Comparison of ENCODE assay signal across 8 mouse cellular contexts in genomic region chr13:51568501-51568901, GRCm38 (mm10). TPM values are rescaled to one million over a fixed set of nuclear protein-coding genes. Genes with fewer than 3 reads are reported as not detected.
DNase-seq lines count a peak whose midpoint lies in the region; ATAC-seq and TF ChIP-seq lines count a peak whose summit lies in the region.

No protein-coding gene starts in this region.

- H3K9me3 ChIP-seq in intestine, embryonic 15.5 days, result no peaks in the 10 kb centered on the region
- no peaks in the 10 kb centered on the region for H3K9me3 ChIP-seq in neural tube, embryonic 12.5 days

- no peak overlapping the region for H3K27ac ChIP-seq in cerebellum, adult 2 months (ENCODE audit: insufficient read depth, low read length)
- H3K27ac ChIP-seq in intestine, embryonic 15.5 days, result no peak overlapping the region
- 0 out of 2 replicates have a peak overlapping the region, but pooled peaks have one; percentile 46 for H3K27ac ChIP-seq in neural tube, embryonic 12.5 days

- no peak overlapping the region for H3K9ac ChIP-seq in intestine, embryonic 15.5 days
- peak overlapping the region; percentile 55 for H3K9ac ChIP-seq in neural tube, embryonic 12.5 days

- H3K36me3 ChIP-seq in intestine, embryonic 15.5 days, result no peaks in the 10 kb centered on the region
- H3K36me3 ChIP-seq in neural tube, embryonic 12.5 days, result no peaks in the 10 kb centered on the region

- no peak for TF ChIP-seq CTCF in cerebellum, adult 2 months (IDR thresholded peaks at IDR 0.05; ENCODE audit: borderline replicate concordance, insufficient read depth, low read depth, low read length)

- H3K27me3 ChIP-seq in cerebellum, adult 2 months (ENCODE audit: control insufficient read depth, insufficient read depth, low read length), result no peaks in the 10 kb centered on the region; the same call in 1 of the 2 replicates
- peaks cover 65% of the 10 kb centered on the region for H3K27me3 ChIP-seq in intestine, embryonic 15.5 days (replicated peaks)
- H3K27me3 ChIP-seq in neural tube, embryonic 12.5 days (replicated peaks), result peaks cover 41% of the 10 kb centered on the region

- no peaks in the 10 kb centered on the region; the same call in 1 of the 2 replicates for H3K4me1 ChIP-seq in cerebellum, adult 2 months (ENCODE audit: control insufficient read depth, insufficient read depth, low read length)
- peaks cover 26% of the 10 kb centered on the region for H3K4me1 ChIP-seq in intestine, embryonic 15.5 days (replicated peaks)
- peaks cover 35% of the 10 kb centered on the region for H3K4me1 ChIP-seq in neural tube, embryonic 12.5 days

- DNase-seq in cerebellum, adult 2 months, result peak in 1 of 2 experiments; percentile 36
- DNase-seq in cerebellum, adult 11-12 months, result no peak
- peak; percentile 32 to 65 for DNase-seq in right cerebral cortex, adult 2 months (ENCODE audit: low spot score in 2 of 2)
- DNase-seq in right cerebral cortex, postnatal 25 days, result no peak
- DNase-seq in adrenal gland, adult 2 months, result no peak

- no peak for TF ChIP-seq POLR2A in cerebellum, adult 2 months (IDR thresholded peaks at IDR 0.05; ENCODE audit: borderline replicate concordance, insufficient read depth, low read length)

- peak overlapping the region; percentile 61 for H3K4me3 ChIP-seq in cerebellum, adult 2 months (replicated peaks; ENCODE audit: insufficient read depth, low read depth, low read length)
- H3K4me3 ChIP-seq in intestine, embryonic 15.5 days (replicated peaks), result peak overlapping the region; percentile 23
- peak overlapping the region; percentile 33 for H3K4me3 ChIP-seq in neural tube, embryonic 12.5 days

- WGBS in cerebellum, adult 2 months, result 14% methylated on average over 13 of the region's 13 CpGs
- 6% methylated on average over 13 of the region's 13 CpGs for WGBS in intestine, embryonic 15.5 days
- WGBS in neural tube, embryonic 12.5 days, result 0% methylated on average over 13 of the region's 13 CpGs

- no peak for ATAC-seq in intestine, embryonic 15.5 days
- ATAC-seq in neural tube, embryonic 12.5 days (ENCODE audit: low FRiP score, low read depth), result 0 out of 2 replicates have a peak, but pooled peaks have one; percentile 2
- ATAC-seq in megakaryocyte-erythroid progenitor cell, adult 5-6 weeks (replicated peaks; ENCODE audit: low FRiP score, low TSS enrichment, poor library complexity, severe bottlenecking), result no peak

- peak overlapping the region; percentile 93 for H3K4me2 ChIP-seq in intestine, embryonic 15.5 days (replicated peaks)
- peak overlapping the region; percentile 95 for H3K4me2 ChIP-seq in neural tube, embryonic 12.5 days (replicated peaks)

RNA-seq across cellular contexts. Expression of gene Shc3, which starts 0.7 kb away (rescaled TPM):
- polyA plus RNA-seq in cerebellum, adult 2 months (2012; rRNA removed), result 20.8 and 22.7 TPM in 2 replicates
- 0.28 and 0.34 TPM in 2 replicates for polyA plus RNA-seq in intestine, embryonic 15.5 days (2015; fragmentation: Nextera tagmentation; extraction: Ambion mirVana)
- 4.5 and 5.4 TPM in 2 replicates for polyA plus RNA-seq in neural tube, embryonic 12.5 days (2016; fragmentation: Nextera tagmentation; extraction: Ambion mirVana)
- total RNA-seq in adrenal gland, adult 2 months (2021), result 1 to 10 TPM in 1 of 2 experiments, under 1 TPM in 1; 0.98 to 1.5 TPM
- 1.4 TPM in 2 replicates for polyA plus RNA-seq in adrenal gland, adult 2 months (2012; rRNA removed)
- total RNA-seq in megakaryocyte-erythroid progenitor cell, adult 5-6 weeks (2014; fragmentation: Nextera tagmentation), result not detected in 2 replicates
- total RNA-seq in megakaryocyte-erythroid progenitor cell, adult 5-6 weeks (2017), result not detected in 2 replicates

Comparison
In these comparisons a context has a peak if more than half of its experiments do, and no peak if none do; other contexts are left out.
1. DNase-seq: peak in right cerebral cortex, adult 2 months (2 of 2); none in cerebellum, adult 11-12 months (single experiment), right cerebral cortex, postnatal 25 days (single experiment) and adrenal gland, adult 2 months (single experiment).
2. Peak in every context shown above with its lines, with median percentiles within 50 percentile points of each other: H3K4me3 ChIP-seq.